Mouse (Mus musculus) embryonic facial prominence, embryonic 15.5 days (tissue): ENCODE results near the gene Ada. TPM values are rescaled to one million over a fixed set of nuclear protein-coding genes. Genes with fewer than 3 reads are reported as not detected.

Experiments
- ATAC-seq: fragments of 200-750 bp; cut with Nextera tagmentation; 2 replicates; pipeline ENCODE4 v1.8.0; 2017; ENCODE audit warnings: low read depth, moderate TSS enrichment; ENCODE audit not compliant: insufficient number of reproducible peaks, low FRiP score, low TSS enrichment
- H3K27ac ChIP-seq: fragments of 300-500 bp; sonication (generic); replicated peaks from 2 replicates; pipeline ENCODE4 v1.5.1; 2015; ENCODE audit warnings: mild to moderate bottlenecking, inconsistent platforms
- H3K27me3 ChIP-seq: fragments of 300-500 bp; sonication (generic); 2 replicates; pipeline ENCODE4 v1.6.1; 2015; ENCODE audit warnings: inconsistent platforms
- H3K36me3 ChIP-seq: fragments of 300-500 bp; sonication (generic); 2 replicates; pipeline ENCODE4 v1.6.1; 2015; ENCODE audit warnings: mild to moderate bottlenecking, inconsistent platforms
- H3K4me1 ChIP-seq: fragments of 300-500 bp; sonication (generic); 2 replicates; pipeline ENCODE4 v1.6.1; 2015; ENCODE audit warnings: inconsistent platforms
- H3K4me2 ChIP-seq: fragments of 300-500 bp; sonication (generic); replicated peaks from 2 replicates; pipeline ENCODE4 v1.6.1; 2015; ENCODE audit warnings: mild to moderate bottlenecking, inconsistent platforms
- H3K4me3 ChIP-seq: fragments of 300-500 bp; sonication (generic); replicated peaks from 2 replicates; pipeline ENCODE4 v1.5.1; 2015; ENCODE audit warnings: mild to moderate bottlenecking, inconsistent platforms
- H3K9ac ChIP-seq: fragments of 300-500 bp; sonication (generic); 2 replicates; pipeline ENCODE4 v1.6.1; 2015; ENCODE audit warnings: inconsistent platforms
- H3K9me3 ChIP-seq: fragments of 300-500 bp; sonication (generic); replicated peaks from 2 replicates; pipeline ENCODE4 v1.6.1; 2016; ENCODE audit warnings: inconsistent platforms
- WGBS: fragments of 180-500 bp; shearing (Covaris S2); methylation state at CpG from one replicate; pipeline ENCODE4 v1.1.7; 2015; 5-methylcytosine and 5-hydroxymethylcytosine counted together
- polyA plus RNA-seq: library from polyadenylated mRNA; unstranded; fragments of >200 nt; fragmentation: Nextera tagmentation; extraction: Ambion mirVana; gene quantifications from 2 replicates; pipeline ENCODE4 v1.2.1, GENCODE M21; 2015

Gene Ada
- polyA plus RNA-seq, 1 experiment from 2014 or later, result 8.1 TPM

GRCm38 (mm10) chr2:163766890-163767289 is 16.9 kb upstream of the Ada start:
- no peak overlapping the region for H3K4me2 ChIP-seq
- no peaks in the 10 kb centered on the region for H3K4me1 ChIP-seq
- 53% methylated on average over 1 of the region's 1 CpGs for WGBS
- H3K9ac ChIP-seq, result no peak overlapping the region
- no peak overlapping the region for H3K27ac ChIP-seq
- no peak for ATAC-seq
- no peak overlapping the region for H3K4me3 ChIP-seq
- no peaks in the 10 kb centered on the region for H3K36me3 ChIP-seq
- H3K9me3 ChIP-seq, result no peaks in the 10 kb centered on the region
- H3K27me3 ChIP-seq, result peaks cover 2% of the 10 kb centered on the region; the same call in 1 of the 2 replicates

- Histone ChIP-seq H3K27ac (no peak overlapping the region), H3K9ac (no peak overlapping the region), H3K4me3 (no peak overlapping the region), H3K27me3 (peaks cover 2% of the 10 kb centered on the region; the same call in 1 of the 2 replicates), H3K36me3 (no peaks in the 10 kb centered on the region), H3K4me1 (no peaks in the 10 kb centered on the region), H3K4me2 (no peak overlapping the region), H3K9me3 (no peaks in the 10 kb centered on the region)
- no peak for ATAC-seq
Measured at GRCm38 (mm10) chr2:163766261-163766660, 16.2 kb upstream of the Ada start.

DNA sequence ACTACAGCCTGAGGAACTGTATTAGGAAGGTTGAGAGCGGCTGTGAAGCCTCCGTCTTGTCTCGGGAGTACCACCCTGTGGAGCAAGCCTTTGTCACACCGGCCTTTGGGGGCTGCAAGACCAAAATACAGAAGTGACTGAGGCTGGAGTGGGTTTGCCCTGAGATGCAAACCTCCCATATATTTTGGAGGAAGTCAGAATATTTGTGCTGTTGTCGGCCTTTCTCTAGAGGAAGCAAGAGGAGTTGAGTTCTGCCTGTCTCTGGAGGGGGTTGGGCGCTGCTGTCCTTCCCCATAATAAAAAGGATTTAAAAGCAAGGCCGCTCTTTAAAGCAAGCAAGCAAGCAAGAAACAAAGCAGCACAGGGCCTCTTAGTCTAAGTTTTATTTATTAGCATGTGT is 11.4 kb upstream of the Ada start:
- WGBS, result 84% methylated on average over 7 of the region's 7 CpGs
- H3K27ac ChIP-seq, result no peak overlapping the region
- no peaks in the 10 kb centered on the region; the same call in 1 of the 2 replicates for H3K27me3 ChIP-seq
- no peak overlapping the region for H3K4me3 ChIP-seq
- H3K4me2 ChIP-seq, result no peak overlapping the region
- ATAC-seq, result no peak
- no peaks in the 10 kb centered on the region for H3K36me3 ChIP-seq
- peaks cover 12% of the 10 kb centered on the region for H3K4me1 ChIP-seq
- H3K9ac ChIP-seq, result no peak overlapping the region
- H3K9me3 ChIP-seq, result no peaks in the 10 kb centered on the region

- Histone ChIP-seq H3K4me2 (no peak overlapping the region), H3K4me3 (no peak overlapping the region), H3K36me3 (no peaks in the 10 kb centered on the region), H3K27ac (no peak overlapping the region), H3K4me1 (peaks cover 20% of the 10 kb centered on the region), H3K9ac (no peak overlapping the region), H3K27me3 (no peaks in the 10 kb centered on the region; the same call in 1 of the 2 replicates), H3K9me3 (no peaks in the 10 kb centered on the region)
- ATAC-seq, result no peak
- 82% methylated on average over 6 of the region's 6 CpGs for WGBS
Measured at GRCm38 (mm10) chr2:163760589-163760988, 10.6 kb upstream of the Ada start.

GRCm38 (mm10) chr2:163758146-163758545 is 8.1 kb upstream of the Ada start:
- no peak overlapping the region for H3K9ac ChIP-seq
- H3K27me3 ChIP-seq, result no peaks in the 10 kb centered on the region
- H3K4me3 ChIP-seq, result no peak overlapping the region
- H3K4me1 ChIP-seq, result peaks cover 22% of the 10 kb centered on the region
- H3K36me3 ChIP-seq, result no peaks in the 10 kb centered on the region
- 67% methylated on average over 2 of the region's 2 CpGs for WGBS
- no peak overlapping the region for H3K4me2 ChIP-seq
- no peaks in the 10 kb centered on the region for H3K9me3 ChIP-seq
- ATAC-seq, result no peak
- no peak overlapping the region for H3K27ac ChIP-seq

DNA sequence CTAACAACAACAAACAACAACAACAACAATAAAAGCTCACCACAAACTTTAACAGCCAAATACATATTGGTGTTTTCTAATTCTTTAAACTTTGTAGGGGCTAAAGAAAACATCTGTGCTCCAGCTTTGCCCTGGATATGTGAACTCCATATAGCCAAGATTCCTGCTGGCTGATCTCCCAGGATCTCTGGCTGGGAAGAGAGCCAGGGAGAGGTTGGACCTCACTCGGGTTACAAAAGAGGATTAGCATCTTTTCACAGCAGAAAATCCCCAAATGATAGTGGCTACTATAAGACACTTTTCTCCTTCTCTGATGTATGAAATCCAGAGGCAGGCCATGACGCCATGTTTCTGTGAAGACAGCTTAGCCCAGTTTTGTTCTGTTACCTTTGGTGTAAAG is 6.7 kb upstream of the Ada start:
- Histone ChIP-seq H3K4me1 (peaks cover 22% of the 10 kb centered on the region), H3K27me3 (no peaks in the 10 kb centered on the region), H3K4me3 (no peak overlapping the region), H3K4me2 (no peak overlapping the region), H3K36me3 (no peaks in the 10 kb centered on the region), H3K9ac (no peak overlapping the region), H3K27ac (peak overlapping the region; percentile 31), H3K9me3 (no peaks in the 10 kb centered on the region)
- no peak; the same call in 1 of the 2 replicates for ATAC-seq
- WGBS, result 11% methylated on average over 2 of the region's 2 CpGs

- 73% methylated on average over 5 of the region's 5 CpGs for WGBS
- no peak for ATAC-seq
- Histone ChIP-seq H3K36me3 (no peaks in the 10 kb centered on the region), H3K27me3 (peaks cover under 1% of the 10 kb centered on the region; the same call in 1 of the 2 replicates), H3K4me2 (no peak overlapping the region), H3K4me1 (peaks cover 33% of the 10 kb centered on the region), H3K9me3 (no peaks in the 10 kb centered on the region), H3K27ac (no peak overlapping the region), H3K9ac (no peak overlapping the region), H3K4me3 (no peak overlapping the region)
Measured at GRCm38 (mm10) chr2:163754228-163754627, 4.2 kb upstream of the Ada start.

GRCm38 (mm10) chr2:163744801-163745570 is 5.1 kb downstream of the Ada start:
- no peak overlapping the region for H3K4me2 ChIP-seq
- no peak for ATAC-seq
- H3K27me3 ChIP-seq, result peaks cover 17% of the 10 kb centered on the region
- no peak overlapping the region for H3K27ac ChIP-seq
- no peaks in the 10 kb centered on the region for H3K36me3 ChIP-seq
- H3K9ac ChIP-seq, result no peak overlapping the region
- H3K4me3 ChIP-seq, result no peak overlapping the region
- H3K4me1 ChIP-seq, result peaks cover 16% of the 10 kb centered on the region
- no peaks in the 10 kb centered on the region for H3K9me3 ChIP-seq
- 67% methylated on average over 10 of the region's 10 CpGs for WGBS

- ATAC-seq, result no peak
- Histone ChIP-seq H3K36me3 (no peaks in the 10 kb centered on the region), H3K27ac (no peak overlapping the region), H3K9me3 (no peaks in the 10 kb centered on the region), H3K4me3 (no peak overlapping the region), H3K9ac (no peak overlapping the region), H3K4me1 (0 out of 2 replicates have a peak, but pooled peaks cover 3% of the 10 kb centered on the region), H3K4me2 (no peak overlapping the region), H3K27me3 (peaks cover 8% of the 10 kb centered on the region; the same call in 1 of the 2 replicates)
- WGBS, result 51% methylated on average over 6 of the region's 6 CpGs
Measured at GRCm38 (mm10) chr2:163743357-163743756, 6.7 kb downstream of the Ada start.

GRCm38 (mm10) chr2:163742656-163743055 is 7.4 kb downstream of the Ada start:
- Histone ChIP-seq H3K27me3 (0 out of 2 replicates have a peak, but pooled peaks cover 6% of the 10 kb centered on the region), H3K4me3 (no peak overlapping the region), H3K9me3 (no peaks in the 10 kb centered on the region), H3K9ac (no peak overlapping the region), H3K4me2 (no peak overlapping the region), H3K27ac (no peak overlapping the region), H3K36me3 (no peaks in the 10 kb centered on the region), H3K4me1 (0 out of 2 replicates have a peak, but pooled peaks cover 3% of the 10 kb centered on the region)
- 84% methylated on average over 5 of the region's 5 CpGs for WGBS
- no peak for ATAC-seq

DNA sequence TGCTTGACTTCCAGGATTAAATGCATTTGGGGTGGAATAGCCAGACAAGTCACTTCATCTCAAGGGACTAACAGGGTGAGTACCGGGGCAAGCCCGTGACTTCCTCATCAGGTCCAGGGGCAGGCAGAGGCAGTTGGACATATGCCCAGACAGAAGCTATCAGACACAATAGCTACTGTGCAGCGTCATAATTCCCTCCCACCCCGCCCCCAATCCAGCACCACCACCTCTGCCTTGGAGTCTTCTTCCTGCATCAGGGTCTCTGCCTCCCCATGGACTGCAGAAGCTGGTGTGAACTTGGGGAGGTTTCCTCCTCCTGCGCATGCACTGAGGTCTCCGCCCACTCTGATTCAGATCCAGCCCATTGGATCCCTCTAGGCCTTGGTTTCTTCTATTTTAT is 14.1 kb downstream of the Ada start:
- Histone ChIP-seq H3K9me3 (no peaks in the 10 kb centered on the region), H3K9ac (no peak overlapping the region), H3K4me1 (0 out of 2 replicates have a peak, but pooled peaks cover 7% of the 10 kb centered on the region), H3K36me3 (peaks cover 16% of the 10 kb centered on the region), H3K4me2 (no peak overlapping the region), H3K4me3 (no peak overlapping the region), H3K27ac (no peak overlapping the region), H3K27me3 (no peaks in the 10 kb centered on the region)
- no peak for ATAC-seq
- 75% methylated on average over 6 of the region's 6 CpGs for WGBS

GRCm38 (mm10) chr2:163735163-163735562 is 14.9 kb downstream of the Ada start:
- H3K9ac ChIP-seq, result no peak overlapping the region
- no peak overlapping the region for H3K4me2 ChIP-seq
- H3K4me3 ChIP-seq, result no peak overlapping the region
- peaks cover 22% of the 10 kb centered on the region for H3K36me3 ChIP-seq
- H3K27ac ChIP-seq, result no peak overlapping the region
- ATAC-seq, result no peak
- no peaks in the 10 kb centered on the region for H3K9me3 ChIP-seq
- no peaks in the 10 kb centered on the region for H3K27me3 ChIP-seq
- 85% methylated on average over 9 of the region's 9 CpGs for WGBS
- 0 out of 2 replicates have a peak, but pooled peaks cover 4% of the 10 kb centered on the region for H3K4me1 ChIP-seq
